Mouse (Mus musculus) CH12.LX (cell line): ENCODE results near the gene Gm6583. TPM values are rescaled to one million over a fixed set of nuclear protein-coding genes. Genes with fewer than 3 reads are reported as not detected.

ENCODE experiments used
- DNase-seq: peaks from one replicate; pipeline ENCODE4 v3.0.0-alpha.2; 2013; ENCODE audit errors: extremely low read depth
- H3K27ac ChIP-seq: 2 replicates; pipeline ENCODE4 v1.5.1; 2012; ENCODE audit warnings: low read depth, mild to moderate bottlenecking, control low read depth, moderate library complexity; ENCODE audit not compliant: insufficient read depth
- H3K27me3 ChIP-seq: replicated peaks from 2 replicates; pipeline ENCODE3; 2012; ENCODE audit warnings: inconsistent platforms
- H3K36me3 ChIP-seq, 2 experiments: replicated peaks in 1 of 2; 2 replicates each; pipeline versions ENCODE3 to v1.6.1; 2012; ENCODE audit warnings: inconsistent platforms in 1 of 2, low read length in 1 of 2, mild to moderate bottlenecking in 1 of 2, mixed read lengths in 1 of 2, moderate library complexity in 1 of 2; ENCODE audit not compliant: control insufficient read depth in 1 of 2, insufficient read depth in 1 of 2
- H3K4me1 ChIP-seq, 2 experiments: 2 replicates each; pipeline ENCODE4 v1.6.1; 2012; ENCODE audit warnings: inconsistent platforms in 1 of 2, moderate library complexity in 1 of 2; ENCODE audit not compliant: insufficient read depth in 2 of 2, control insufficient read depth in 1 of 2
- H3K4me2 ChIP-seq: 2 replicates; pipeline ENCODE4 v1.6.1; 2012; ENCODE audit warnings: low read depth, mild to moderate bottlenecking, control low read depth; ENCODE audit not compliant: poor library complexity, insufficient read depth, severe bottlenecking
- H3K4me3 ChIP-seq, 3 experiments: fragments of 150-350 bp in 1 of 3; sonication (generic) in 1 of 3; replicated peaks in 1 of 3; 2 replicates each; pipeline versions ENCODE3 to v1.5.1; 2011 to 2012; ENCODE audit warnings: low read depth in 2 of 3, low read length in 2 of 3, mild to moderate bottlenecking in 2 of 3, moderate library complexity in 2 of 3, control low read depth in 1 of 3, improper control_type of control experiment in 1 of 3, inconsistent platforms in 1 of 3, mixed read lengths in 1 of 3; ENCODE audit not compliant: poor library complexity in 1 of 3
- H3K79me2 ChIP-seq: replicated peaks from 2 replicates; pipeline ENCODE4 v1.6.1; 2012; ENCODE audit warnings: mild to moderate bottlenecking, moderate library complexity; ENCODE audit not compliant: control insufficient read depth, poor library complexity, insufficient read depth, severe bottlenecking; ENCODE audit errors: extremely low read depth
- H3K9ac ChIP-seq: 2 replicates; pipeline ENCODE4 v1.6.1; 2012; ENCODE audit warnings: low read depth, mild to moderate bottlenecking, control low read depth, moderate library complexity; ENCODE audit not compliant: insufficient read depth
- H3K9me3 ChIP-seq: replicated peaks from 2 replicates; pipeline ENCODE3; 2012; ENCODE audit warnings: low read length, inconsistent platforms, mixed read lengths
- CHD2 ChIP-seq: IDR thresholded peaks from 2 replicates; pipeline ENCODE4 v1.6.1; 2011; ENCODE audit warnings: low read length, improper control_type of control experiment
- E2F4 ChIP-seq: IDR thresholded peaks from 2 replicates; pipeline ENCODE4 v1.6.1; 2011; ENCODE audit warnings: low read depth, low read length, improper control_type of control experiment; ENCODE audit not compliant: insufficient replicate concordance
- EP300 ChIP-seq: IDR thresholded peaks from 2 replicates; pipeline ENCODE4 v1.6.1; 2011; ENCODE audit warnings: low read length, improper control_type of control experiment
- ETS1 ChIP-seq: conservative IDR thresholded peaks from 2 replicates; pipeline ENCODE4 v1.6.1; 2012; ENCODE audit warnings: low read depth, mild to moderate bottlenecking, inconsistent platforms, low read length, improper control_type of control experiment, moderate library complexity
- GABPA ChIP-seq: IDR thresholded peaks from 2 replicates; pipeline ENCODE4 v1.6.1; 2012; ENCODE audit warnings: low read depth, low read length, improper control_type of control experiment, inconsistent platforms; ENCODE audit not compliant: insufficient replicate concordance
- IRF4 ChIP-seq: IDR thresholded peaks from 2 replicates; pipeline ENCODE4 v1.6.1; 2014; ENCODE audit warnings: low read depth, mild to moderate bottlenecking, inconsistent platforms, low read length, improper control_type of control experiment
- JUN ChIP-seq: IDR thresholded peaks from 2 replicates; pipeline ENCODE4 v1.6.1; 2011; ENCODE audit warnings: low read depth, mild to moderate bottlenecking, low read length, improper control_type of control experiment, moderate library complexity; ENCODE audit not compliant: insufficient read depth
- JUND ChIP-seq: conservative IDR thresholded peaks from 2 replicates; pipeline ENCODE4 v1.6.1; 2011; ENCODE audit warnings: low read depth, low read length, improper control_type of control experiment
- KAT2A ChIP-seq: IDR thresholded peaks from 2 replicates; pipeline ENCODE4 v1.6.1; 2012; ENCODE audit warnings: low read length, improper control_type of control experiment, inconsistent platforms; ENCODE audit not compliant: insufficient replicate concordance
- MAZ ChIP-seq: IDR thresholded peaks from 2 replicates; pipeline ENCODE4 v1.6.1; 2012; ENCODE audit warnings: low read depth, mild to moderate bottlenecking, inconsistent platforms, low read length, improper control_type of control experiment, moderate library complexity
- MXI1 ChIP-seq: IDR thresholded peaks from 2 replicates; pipeline ENCODE4 v1.6.1; 2011; ENCODE audit warnings: mild to moderate bottlenecking, low read depth, low read length, improper control_type of control experiment
- MYC ChIP-seq: IDR thresholded peaks from 2 replicates; pipeline ENCODE4 v1.6.1; 2011; ENCODE audit warnings: low read depth, mild to moderate bottlenecking, improper control_type of control experiment, low read length
- PAX5 ChIP-seq: IDR thresholded peaks from 2 replicates; pipeline ENCODE4 v1.6.1; 2012; ENCODE audit warnings: low read length, inconsistent platforms, mixed read lengths
- POLR2A ChIP-seq: IDR thresholded peaks from 2 replicates; pipeline ENCODE4 v1.6.1; 2011; ENCODE audit warnings: low read depth, mild to moderate bottlenecking, improper control_type of control experiment, low read length
- POLR2AphosphoS2 ChIP-seq: IDR thresholded peaks from 2 replicates; pipeline ENCODE4 v1.6.1; 2011; ENCODE audit warnings: low read depth, low read length, improper control_type of control experiment
- RAD21 ChIP-seq: IDR thresholded peaks from 2 replicates; pipeline ENCODE4 v1.6.1; 2011; ENCODE audit warnings: low read depth, mild to moderate bottlenecking, low read length, improper control_type of control experiment, moderate library complexity
- RCOR1 ChIP-seq: conservative IDR thresholded peaks from 2 replicates; pipeline ENCODE4 v1.6.1; 2012; ENCODE audit warnings: low read depth, mild to moderate bottlenecking, inconsistent platforms, low read length, improper control_type of control experiment
- SIN3A ChIP-seq: IDR thresholded peaks from 2 replicates; pipeline ENCODE4 v1.6.1; 2012; ENCODE audit warnings: low read length, improper control_type of control experiment, inconsistent platforms
- SMC3 ChIP-seq: IDR thresholded peaks from 2 replicates; pipeline ENCODE4 v1.6.1; 2011; ENCODE audit warnings: low read depth, low read length, improper control_type of control experiment
- UBTF ChIP-seq: IDR thresholded peaks from 2 replicates; pipeline ENCODE4 v1.6.1; 2012; ENCODE audit warnings: low read depth, mild to moderate bottlenecking, inconsistent platforms, low read length, improper control_type of control experiment, moderate library complexity
- USF2 ChIP-seq: conservative IDR thresholded peaks from 2 replicates; pipeline ENCODE4 v1.6.1; 2011; ENCODE audit warnings: low read depth, low read length, improper control_type of control experiment
- ZKSCAN1 ChIP-seq: IDR thresholded peaks from 2 replicates; pipeline ENCODE4 v1.6.1; 2012; ENCODE audit warnings: low read depth, inconsistent platforms, low read length, improper control_type of control experiment, borderline replicate concordance
- ZMIZ1 ChIP-seq: IDR thresholded peaks from 2 replicates; pipeline ENCODE4 v1.6.1; 2012; ENCODE audit warnings: low read depth, mild to moderate bottlenecking, inconsistent platforms, low read length, improper control_type of control experiment
- ZNF384 ChIP-seq: IDR thresholded peaks from 2 replicates; pipeline ENCODE4 v1.6.1; 2012; ENCODE audit warnings: low read depth, low read length, improper control_type of control experiment, inconsistent platforms
- dilution Hi-C: fragments of 300-500 bp; cut with MboI; formaldehyde crosslinking; loops from 2 replicates; pipeline ENCODE4 v1.14.3; 2020; ENCODE audit warnings: low sequenced_read_pairs; ENCODE audit not compliant: extremely low pct_unique_long_range_greater_than_20kb, extremely low pct_ligation_motif_present
- in situ Hi-C: fragments of 300-500 bp; cut with MboI; formaldehyde crosslinking; loops from 3 replicates; pipeline ENCODE4 v1.14.3; 2019; ENCODE audit warnings: low sequenced_read_pairs, low pct_ligation_motif_present, low pct_unique_long_range_greater_than_20kb, mixed read lengths
- polyA plus RNA-seq: library from polyadenylated mRNA; unstranded; fragments of >175 nt; gene quantifications from 2 replicates; pipeline ENCODE4 v1.2.1, GENCODE M21; 2012; ENCODE audit warnings: low read depth; ENCODE audit not compliant: insufficient read length
- total RNA-seq, 2 experiments: library from RNA; depleted of rRNA; stranded (reverse); fragments of 300-350 nt in 1 of 2; fragments of >200 nt in 1 of 2; gene quantifications; 2 replicates each; pipeline ENCODE4 v1.2.3; 2012 to 2014

Gene Gm6583
- total and polyA plus RNA-seq, 3 experiments = not detected

GRCm38 (mm10) chr5:112320936-112321335 is 34.9 kb downstream of the Gm6583 start:
- Histone ChIP-seq H3K27ac (no peak overlapping the region), H3K4me3 (no peak overlapping the region), H3K27me3 (peaks cover 26% of the 10 kb centered on the region), H3K79me2 (no peaks in the 10 kb centered on the region), H3K4me2 (no peak overlapping the region), H3K36me3 (peaks cover 0 to 6% of the 10 kb centered on the region in 2 experiments), H3K4me1 (peaks cover 3 to 17% of the 10 kb centered on the region in 2 experiments; a peak in 2 of 4 replicates), H3K9ac (no peak overlapping the region), H3K9me3 (peaks cover 4% of the 10 kb centered on the region)
- dilution Hi-C loops (no loop called here), in situ Hi-C loops (loop anchor here (10.0 kb wide), 1 partner anchor 46 kb away; the partner anchor contains the start of gene Tpst2)
- no peak for DNase-seq
- TF ChIP-seq JUND (no peak), JUN (no peak), EP300 (no peak), ZMIZ1 (no peak), MYC (no peak), ETS1 (no peak), UBTF (no peak), POLR2A (no peak), SIN3A (no peak), E2F4 (no peak), KAT2A (no peak), MAZ (no peak), RCOR1 (no peak), IRF4 (no peak), SMC3 (no peak), GABPA (no peak), MXI1 (no peak), RAD21 (no peak), ZKSCAN1 (no peak)

GRCm38 (mm10) chr5:112320379-112320778 is 35.5 kb downstream of the Gm6583 start:
- Histone ChIP-seq H3K4me2 (no peak overlapping the region), H3K27me3 (peaks cover 26% of the 10 kb centered on the region), H3K9me3 (peaks cover 4% of the 10 kb centered on the region), H3K79me2 (no peaks in the 10 kb centered on the region), H3K9ac (no peak overlapping the region), H3K4me3 (no peak overlapping the region), H3K36me3 (peaks cover 0 to 11% of the 10 kb centered on the region in 2 experiments), H3K27ac (no peak overlapping the region), H3K4me1 (peaks cover 3 to 14% of the 10 kb centered on the region in 2 experiments; a peak in 2 of 4 replicates)
- TF ChIP-seq PAX5 (no peak), KAT2A (no peak), USF2 (no peak), CHD2 (no peak), POLR2AphosphoS2 (no peak), ZNF384 (no peak)
- in situ Hi-C loops (loop anchor here (10.0 kb wide), 1 partner anchor 46 kb away; the partner anchor contains the start of gene Tpst2), dilution Hi-C loops (no loop called here)
- no peak for DNase-seq
